Mouse (Mus musculus) testis, adult 2 months (tissue): ENCODE measurements around the gene Rbl1.

Experiments
- CTCF ChIP-seq: fragments of 200-500 bp; IDR thresholded peaks from 2 replicates; pipeline ENCODE4 v1.5.1; 2012; ENCODE audit warnings: low read depth, mild to moderate bottlenecking, inconsistent platforms, low read length, moderate library complexity; ENCODE audit not compliant: control insufficient read depth, insufficient read depth, insufficient replicate concordance
- POLR2A ChIP-seq: fragments of 200-500 bp; IDR thresholded peaks from 2 replicates; pipeline ENCODE4 v1.6.1; 2012; ENCODE audit warnings: low read depth, mild to moderate bottlenecking, inconsistent platforms, low read length, moderate library complexity; ENCODE audit not compliant: control insufficient read depth

DNA sequence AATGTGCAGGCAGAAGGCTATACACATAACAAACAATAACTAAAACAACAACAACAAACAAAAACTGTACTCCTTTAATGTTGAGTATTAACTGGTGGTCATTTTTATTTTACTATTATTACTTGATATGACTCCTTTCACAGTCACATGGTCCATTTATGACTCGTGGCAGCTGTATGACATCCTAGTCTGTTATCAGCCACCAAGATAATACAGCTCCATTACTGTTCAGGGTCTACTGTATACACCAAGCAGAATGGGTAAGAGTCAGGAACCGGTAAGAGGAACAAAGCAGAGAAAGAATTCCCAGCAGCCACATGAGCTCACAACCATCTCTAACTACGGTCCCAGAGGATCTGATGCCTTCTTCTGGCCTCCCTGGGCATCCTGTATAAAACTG is 79.1 kb downstream of the Rbl1 start:
- no peak for TF ChIP-seq CTCF
- no peak for TF ChIP-seq POLR2A
